In the genomic region with DNA sequence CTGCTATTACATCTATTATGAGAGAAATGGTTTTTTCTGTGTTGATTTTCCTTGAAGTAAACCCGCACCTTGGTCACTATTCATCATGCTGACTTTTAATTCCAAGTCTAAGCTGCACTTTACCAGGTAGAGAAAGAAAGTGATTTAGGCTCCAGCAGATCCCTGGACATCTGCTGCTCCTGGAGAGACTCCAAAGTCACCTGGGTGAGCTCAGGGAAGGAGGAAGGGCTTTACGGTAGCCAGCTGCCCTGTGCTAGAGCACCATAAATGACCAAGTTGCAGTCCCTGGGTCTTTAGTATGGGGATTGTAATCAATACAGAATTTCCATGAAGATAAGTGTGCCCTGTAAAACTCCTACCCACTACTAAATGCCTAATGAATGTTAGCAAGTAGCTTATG, we compare ENCODE assay signal across 13 mouse cellular contexts.
"Had no signal": no experiment of that assay in that cellular context is flagged by ENCODE, and none has a peak within 500 bp of the region (broad histone marks: within the 10 kb centered on the region; RNA-seq: fewer than 3 reads in every experiment).

No protein-coding gene starts in this region.

- ATAC-seq: midbrain, embryonic 16.5 days had no signal

- DNase-seq: lung, embryonic 14.5 days; lung, postnatal 10 days; lung, postnatal 4 days; midbrain, embryonic 14.5 days; retina, postnatal 1 day; right cerebral cortex, adult 18-20 months; right cerebral cortex, postnatal 25 days; right cerebral cortex, postnatal 4 days; spleen, adult 18-20 months; thymus, adult 18-20 months; thymus, postnatal 14 days; thymus, postnatal 36 days had no signal
